Mouse (Mus musculus) heart, postnatal 25 days (tissue): ENCODE results near the gene Fetub. TPM values are rescaled to one million over a fixed set of nuclear protein-coding genes. Genes with fewer than 3 reads are reported as not detected.
A peak's percentile ranks its signal among the peaks of the same experiment; 100 is the strongest.

Source experiments
- DNase-seq: peaks from one replicate; pipeline ENCODE4 v3.0.0; 2022; ENCODE audit warnings: low spot score
- intact Hi-C: fragments of 180-260 bp; cut with DNase I; formaldehyde crosslinking; loops from one replicate; pipeline ENCODE4 v1.15.1; 2025
- total RNA-seq, 2 experiments: library from RNA; stranded (reverse); gene quantifications; 2 replicates each; pipeline ENCODE4 v1.2.3; 2021

The Fetub gene
- total RNA-seq: under 1 TPM in 1 of 2 experiments, not detected in 1; 0.21 TPM

DNA sequence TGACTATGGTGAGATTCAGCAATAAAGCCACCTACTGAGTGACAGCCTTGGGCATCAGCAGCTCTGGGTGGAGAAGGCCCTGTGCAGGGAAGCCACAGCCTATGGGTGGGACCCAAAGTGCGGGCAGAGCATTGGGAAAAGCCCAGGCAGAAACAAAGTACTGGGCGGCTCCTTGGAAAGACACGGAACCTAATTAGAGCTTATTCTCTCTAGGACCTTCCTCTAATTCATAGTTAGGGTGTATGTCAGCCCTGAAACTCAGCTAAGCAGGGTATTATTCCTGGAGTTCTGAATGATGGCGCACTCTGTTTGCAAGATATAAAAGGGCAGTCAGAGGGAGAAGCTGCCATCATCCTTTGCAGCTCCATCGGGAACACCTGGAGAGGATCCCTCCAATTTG is at the start of gene Fetub:
TSS of gene Fetub (plus strand) at position 301 of the 400 bp plus-strand sequence.
- no peak for DNase-seq
- intact Hi-C loops: no loop called here

GRCm38 (mm10) chr16:22872397-22872796 is 45.7 kb upstream of the Fetub start:
- intact Hi-C loops: no loop called here
- DNase-seq: no peak

- intact Hi-C loops: no loop called here
- no peak for DNase-seq
Observed at GRCm38 (mm10) chr16:22873369-22873768, 44.8 kb upstream of the Fetub start.

GRCm38 (mm10) chr16:22876218-22877043 is 41.7 kb upstream of the Fetub start:
- DNase-seq: no peak

DNA sequence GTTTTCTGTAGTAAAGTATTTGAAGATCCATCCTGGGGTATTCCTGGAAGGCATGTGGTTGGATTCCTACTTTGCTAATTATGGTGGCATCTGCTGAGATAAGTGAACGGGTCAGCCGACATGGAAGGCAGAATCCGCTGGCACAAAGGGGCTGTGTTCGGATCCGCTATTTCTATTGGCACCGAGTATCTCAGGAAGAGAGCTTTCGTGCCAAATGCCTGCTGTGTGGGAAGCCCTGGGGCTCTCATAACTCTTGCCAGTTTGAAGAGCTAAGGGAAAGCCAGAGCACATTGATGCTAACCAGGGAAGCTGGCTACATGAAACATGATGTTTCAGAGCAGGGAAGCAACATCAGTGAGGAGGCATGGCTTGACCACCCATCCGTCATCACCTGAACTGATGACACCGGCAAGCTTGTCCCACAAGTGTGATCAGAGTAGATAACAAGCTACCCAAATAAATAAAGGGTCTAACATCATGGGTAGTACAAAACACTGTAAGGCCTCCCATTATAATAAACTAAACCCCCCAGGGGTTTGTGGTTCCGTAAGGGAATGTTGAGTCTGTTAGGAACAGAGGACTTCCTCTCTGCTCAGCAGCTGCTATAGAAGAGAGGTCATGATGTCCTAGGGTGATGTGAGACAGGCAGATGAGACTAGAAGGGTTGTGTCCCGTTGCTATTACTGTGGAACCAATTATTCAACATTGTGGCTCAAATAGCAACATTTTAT is 40.3 kb upstream of the Fetub start:
- intact Hi-C loops: loop anchor here (2.0 to 5.0 kb wide), 3 partner anchors 75 to 257 kb away; no protein-coding TSS in a partner anchor
- DNase-seq: no peak

More at GRCm38 (mm10) chr16:22876218-22877043, 41.7 kb upstream of the Fetub start:
- intact Hi-C loops: loop anchor here (2.0 to 5.0 kb wide), 3 partner anchors 76 to 258 kb away; no protein-coding TSS in a partner anchor

DNA sequence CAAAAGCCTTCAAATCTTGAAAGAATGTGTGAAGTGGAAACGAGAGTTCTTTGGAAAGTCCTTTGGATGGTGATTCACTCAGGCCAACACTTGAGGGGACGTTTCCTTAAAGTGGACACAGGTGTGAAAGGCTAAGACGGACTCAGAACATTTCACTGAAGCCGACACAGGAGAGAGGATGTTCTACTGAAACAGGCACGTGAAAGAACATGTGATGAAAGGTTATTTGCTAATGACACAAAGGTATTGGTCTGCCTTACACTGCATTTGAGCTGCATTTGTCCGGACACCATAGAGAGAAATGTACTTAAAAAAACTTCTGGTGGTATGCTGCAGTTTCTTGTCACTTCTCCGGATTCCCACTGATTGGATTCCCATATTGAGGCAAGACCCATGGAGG is 39.4 kb upstream of the Fetub start:
- DNase-seq: no peak
- intact Hi-C loops: loop anchor here (5.0 kb wide), 1 partner anchor 169 kb away; no protein-coding TSS in a partner anchor

DNA sequence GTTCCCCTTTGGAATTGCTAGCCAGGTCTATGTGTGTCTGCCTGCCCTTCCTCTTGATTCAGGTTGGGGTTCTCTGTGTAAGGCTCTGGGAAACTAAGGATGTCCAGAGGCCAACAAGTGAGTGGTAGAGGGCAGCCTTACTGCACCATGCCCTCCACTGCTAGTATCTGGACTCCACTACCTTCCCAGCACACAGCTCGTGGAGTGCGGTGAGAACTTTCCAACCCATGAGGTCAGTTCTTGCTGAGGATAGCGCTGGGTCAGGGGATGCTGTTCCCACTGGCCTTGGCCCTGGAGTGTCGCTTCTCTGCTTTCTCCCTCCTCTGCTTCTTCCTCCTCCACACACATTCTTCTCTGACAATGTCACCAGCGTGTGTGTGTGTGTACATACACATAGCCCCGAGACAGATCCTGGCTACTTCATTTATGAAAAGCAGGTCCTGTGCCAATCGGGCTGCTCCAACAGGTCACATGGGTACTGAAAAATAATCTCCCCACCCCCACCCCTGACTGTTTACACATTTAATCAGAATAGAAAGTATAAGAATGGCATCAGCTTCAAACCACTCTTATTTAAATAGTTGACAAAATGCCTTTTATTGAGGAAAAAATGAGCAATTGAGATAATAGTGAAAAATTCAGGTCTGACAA is 38.1 kb upstream of the Fetub start:
- DNase-seq: no peak
- intact Hi-C loops: loop anchor here (5.0 kb wide), 1 partner anchor 167 kb away; no protein-coding TSS in a partner anchor

DNA sequence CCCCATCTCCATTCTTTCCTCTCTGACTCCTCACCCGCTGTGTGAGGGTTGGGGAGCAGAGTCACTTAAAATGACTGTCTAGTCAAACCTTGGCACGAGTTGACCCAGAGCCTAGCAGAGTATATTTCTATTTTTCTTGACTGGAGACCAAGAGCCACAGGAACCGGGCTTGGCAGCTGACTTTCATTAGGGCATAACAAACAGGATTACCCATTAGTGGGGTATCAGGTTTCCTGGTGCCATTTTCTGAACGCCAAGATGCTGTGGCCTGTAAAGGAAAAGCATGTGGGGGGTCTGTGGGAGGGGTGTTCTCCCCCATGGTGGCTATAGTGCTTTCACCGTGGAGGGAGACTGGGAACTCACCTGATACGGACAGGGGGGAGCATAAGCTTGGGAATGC is 37.2 kb upstream of the Fetub start:
- DNase-seq: no peak
- intact Hi-C loops: no loop called here

DNA sequence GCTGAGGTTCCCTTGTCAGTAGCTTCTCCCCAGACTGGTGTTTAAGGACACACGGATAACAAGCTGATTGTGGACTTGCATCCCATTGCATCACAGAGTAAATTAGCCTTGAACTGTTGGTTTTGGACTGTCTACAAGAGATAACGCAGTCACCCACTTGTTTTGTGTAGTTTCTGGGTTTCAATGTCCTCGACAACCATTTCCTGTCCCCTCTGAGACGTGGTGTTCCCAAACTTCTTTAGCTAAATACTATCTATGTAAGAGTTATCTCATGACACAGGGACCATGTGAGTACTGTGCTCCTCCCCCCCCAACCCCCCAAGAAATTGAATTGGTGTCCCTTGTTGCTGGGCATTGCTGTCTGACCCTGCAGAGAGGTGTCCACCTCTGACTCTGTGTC is 36.6 kb upstream of the Fetub start:
- no peak for DNase-seq
- intact Hi-C loops: no loop called here

DNA sequence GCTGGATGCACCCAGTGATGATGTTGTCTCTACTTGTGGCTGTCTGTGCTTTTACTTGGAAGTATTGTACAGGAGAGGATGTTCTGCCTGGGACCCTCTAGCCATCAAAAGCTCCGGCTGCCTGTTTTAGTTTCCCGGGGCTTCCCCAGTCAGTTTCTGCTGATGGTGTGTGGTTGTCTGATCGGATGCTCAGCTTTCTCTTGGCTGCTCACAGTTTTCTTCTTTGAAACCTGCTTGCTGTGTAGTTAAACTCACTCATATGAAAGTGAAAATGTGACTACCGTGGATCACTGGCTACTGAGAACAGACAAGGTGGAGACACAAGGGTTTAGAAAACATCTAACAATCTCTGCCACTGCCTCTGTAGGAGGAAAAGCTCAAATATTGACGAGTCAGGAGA is 34.7 kb upstream of the Fetub start:
- intact Hi-C loops: no loop called here
- no peak for DNase-seq

DNA sequence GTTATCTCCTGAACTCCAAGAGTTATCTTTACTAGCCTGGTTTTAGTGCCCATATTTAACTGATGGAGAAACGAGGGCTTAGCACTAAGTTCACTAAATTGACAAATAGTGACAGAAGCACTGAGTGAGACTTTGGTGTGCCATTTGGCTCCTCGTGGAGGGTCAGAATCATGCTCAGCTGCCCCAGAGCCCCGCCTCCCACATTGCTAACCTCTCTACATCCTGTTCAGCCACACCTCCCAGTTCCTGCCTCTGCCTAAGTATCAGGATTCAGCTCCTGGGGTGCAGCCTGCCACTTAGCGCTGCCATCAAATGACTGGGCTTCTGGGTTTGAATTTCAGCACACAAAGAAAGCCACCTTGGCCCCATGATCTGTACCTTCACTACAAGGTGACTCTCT is 32.8 kb upstream of the Fetub start:
- no peak for DNase-seq
- intact Hi-C loops: no loop called here

DNA sequence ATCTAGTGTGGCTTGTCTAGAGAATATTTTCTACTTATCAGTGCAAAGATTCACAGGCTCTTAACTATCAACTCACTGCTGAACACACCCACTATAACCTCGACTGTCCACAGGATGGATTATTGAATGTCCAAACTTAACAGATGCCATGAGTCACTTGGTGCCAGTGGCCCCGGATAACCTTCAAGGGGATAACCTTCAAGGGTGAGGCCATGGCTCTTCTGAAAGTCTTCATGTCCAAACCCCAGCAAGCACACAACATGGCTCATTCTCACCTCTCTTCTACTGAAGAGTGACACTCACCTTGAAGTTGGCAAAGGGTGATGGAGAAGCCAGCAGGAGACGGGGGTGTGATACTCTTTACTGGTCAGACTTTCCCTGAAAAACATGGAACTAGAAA is 31.4 kb upstream of the Fetub start:
- intact Hi-C loops: no loop called here
- no peak for DNase-seq

DNA sequence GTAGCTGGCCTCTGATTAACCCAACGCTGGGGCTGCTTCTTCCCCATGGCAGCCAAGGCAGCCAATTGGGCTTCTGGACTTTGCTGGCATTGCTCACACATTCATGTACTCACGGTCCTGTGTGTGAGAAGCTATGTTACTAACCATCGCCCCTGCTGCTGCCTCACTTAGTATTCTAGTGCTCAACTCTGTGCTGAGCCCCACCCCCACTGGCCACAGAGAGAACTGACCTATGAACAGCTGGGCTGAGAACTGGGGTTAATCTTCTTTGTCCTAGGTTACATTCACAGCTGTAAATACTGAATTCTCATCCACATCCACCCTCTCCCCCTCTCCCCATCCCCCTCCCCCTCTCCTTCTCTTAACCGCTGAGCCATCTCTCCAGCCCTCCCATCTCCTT is 29.3 kb upstream of the Fetub start:
- no peak for DNase-seq
- intact Hi-C loops: no loop called here

DNA sequence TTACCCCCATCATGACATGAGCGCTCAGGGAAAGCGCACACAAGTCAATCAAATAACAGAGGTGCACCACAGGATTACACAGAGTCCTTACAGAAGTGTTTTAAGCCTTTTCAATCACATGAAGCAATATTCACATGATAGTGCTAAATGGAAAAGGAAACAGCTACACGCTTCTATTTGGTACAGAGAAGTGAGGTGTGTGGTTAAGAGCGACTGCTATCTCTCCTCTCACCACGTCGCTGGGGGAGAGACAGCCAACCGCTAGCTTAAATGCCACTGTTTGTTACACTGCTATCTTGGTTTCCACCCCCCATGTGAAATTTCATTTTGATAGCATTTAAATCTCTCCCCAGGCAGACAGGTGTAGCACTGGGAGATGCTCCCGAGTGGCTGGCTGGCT is 28.4 kb upstream of the Fetub start:
- no peak for DNase-seq
- intact Hi-C loops: no loop called here

- intact Hi-C loops: no loop called here
- DNase-seq: no peak
Observed at GRCm38 (mm10) chr16:22890683-22891510, 27.2 kb upstream of the Fetub start, which contains the start of gene Ahsg. Gene Ahsg, plus strand, starts transcription at chr16:22891277.

- DNase-seq: peak; percentile 35
- intact Hi-C loops: no loop called here
Observed at GRCm38 (mm10) chr16:22891733-22892154, 26.4 kb upstream of the Fetub start.

- intact Hi-C loops: no loop called here
- DNase-seq: no peak
Observed at GRCm38 (mm10) chr16:22894095-22894494, 24.0 kb upstream of the Fetub start.

- DNase-seq: no peak
- intact Hi-C loops: no loop called here
Observed at GRCm38 (mm10) chr16:22896618-22897017, 21.5 kb upstream of the Fetub start.

GRCm38 (mm10) chr16:22899346-22899745 is 18.8 kb upstream of the Fetub start:
- intact Hi-C loops: no loop called here
- no peak for DNase-seq
